Mouse (Mus musculus): ENCODE data around the gene Zic2. TPM values are rescaled to one million over a fixed set of nuclear protein-coding genes. Genes with fewer than 3 reads are reported as not detected.

The Zic2 gene
- polyA plus RNA-seq, 1 experiment from 2014 or later: not detected

GRCm38 (mm10) chr14:122509058-122509457 lies 33.8 kb downstream of the Zic2 start:
- Histone ChIP-seq H3K36me3 (ENCODE audit: insufficient read depth) (no peaks in the 10 kb centered on the region), H3K4me2 (no peak overlapping the region), H3K27me3 (ENCODE audit: insufficient read depth, low read length) (no peaks in the 10 kb centered on the region; the same call in 1 of the 2 replicates), H3K4me1 (ENCODE audit: insufficient read depth) (no peaks in the 10 kb centered on the region), H3K4me3 (ENCODE audit: low read depth, low read length) (no peak overlapping the region), H3K27ac (ENCODE audit: low read depth) (no peak overlapping the region), H3K9me3 (ENCODE audit: low read depth, low read length) (no peaks in the 10 kb centered on the region), H3K9ac (no peak overlapping the region)
- no peak for ATAC-seq (ENCODE audit: insufficient read depth)
- TF ChIP-seq CTCF (IDR thresholded peaks at IDR 0.05; ENCODE audit: low read depth): peak; percentile 48
- peak; percentile 53 for DNase-seq
- WGBS: 15% methylated on average over 2 of the region's 2 CpGs

- no peaks in the 10 kb centered on the region for H3K9me3 ChIP-seq (ENCODE audit: low read depth, low read length)
- H3K27ac ChIP-seq (ENCODE audit: low read depth): no peak overlapping the region
- 51% methylated on average over 3 of the region's 3 CpGs for WGBS
- no peak for TF ChIP-seq CTCF (IDR thresholded peaks at IDR 0.05; ENCODE audit: low read depth)
- H3K4me1 ChIP-seq (ENCODE audit: insufficient read depth): no peaks in the 10 kb centered on the region
- no peaks in the 10 kb centered on the region for H3K36me3 ChIP-seq (ENCODE audit: insufficient read depth)
- H3K4me3 ChIP-seq (ENCODE audit: low read depth, low read length): no peak overlapping the region
- no peak for ATAC-seq (ENCODE audit: insufficient read depth)
- DNase-seq: peak; percentile 6
- no peak overlapping the region for H3K9ac ChIP-seq
- no peak overlapping the region for H3K4me2 ChIP-seq
- H3K27me3 ChIP-seq (ENCODE audit: insufficient read depth, low read length): no peaks in the 10 kb centered on the region; the same call in 1 of the 2 replicates
Observed at GRCm38 (mm10) chr14:122511519-122511918, 36.3 kb downstream of the Zic2 start.

- TF ChIP-seq CTCF (IDR thresholded peaks at IDR 0.05; ENCODE audit: low read depth): no peak
- H3K27me3 ChIP-seq (ENCODE audit: insufficient read depth, low read length): no peaks in the 10 kb centered on the region; the same call in 1 of the 2 replicates
- H3K4me1 ChIP-seq (ENCODE audit: insufficient read depth): no peaks in the 10 kb centered on the region
- peak; percentile 82 for DNase-seq
- ATAC-seq (ENCODE audit: insufficient read depth): peak; percentile 88; the same call in 1 of the 2 replicates
- H3K36me3 ChIP-seq (ENCODE audit: insufficient read depth): no peaks in the 10 kb centered on the region
- H3K4me2 ChIP-seq: no peak overlapping the region
- H3K9me3 ChIP-seq (ENCODE audit: low read depth, low read length): no peaks in the 10 kb centered on the region
- no peak overlapping the region for H3K27ac ChIP-seq (ENCODE audit: low read depth)
- 26% methylated on average over 1 of the region's 1 CpGs for whole genome bisulfite sequencing
- no peak overlapping the region for H3K9ac ChIP-seq
- no peak overlapping the region for H3K4me3 ChIP-seq (ENCODE audit: low read depth, low read length)
Observed at GRCm38 (mm10) chr14:122513511-122514036, 38.3 kb downstream of the Zic2 start.

- H3K36me3 ChIP-seq (ENCODE audit: insufficient read depth): no peaks in the 10 kb centered on the region
- no peak overlapping the region for H3K4me2 ChIP-seq
- H3K27me3 ChIP-seq (ENCODE audit: insufficient read depth, low read length): no peaks in the 10 kb centered on the region
- no peaks in the 10 kb centered on the region for H3K4me1 ChIP-seq (ENCODE audit: insufficient read depth)
- TF ChIP-seq CTCF (IDR thresholded peaks at IDR 0.05; ENCODE audit: low read depth): no peak
- ATAC-seq (ENCODE audit: insufficient read depth) (no peak), DNase-seq (no peak)
- no peak overlapping the region for H3K4me3 ChIP-seq (ENCODE audit: low read depth, low read length)
- 73% methylated on average over 4 of the region's 4 CpGs for WGBS
- no peak overlapping the region for H3K9ac ChIP-seq
- no peaks in the 10 kb centered on the region for H3K9me3 ChIP-seq (ENCODE audit: low read depth, low read length)
- H3K27ac ChIP-seq (ENCODE audit: low read depth): no peak overlapping the region
Observed at GRCm38 (mm10) chr14:122528475-122528874, 53.2 kb downstream of the Zic2 start.

Other genes starting within 250 kb of the Zic2 start
- gene Gm5089, start 24.3 kb upstream of the Zic2 start, polyA plus RNA-seq (2014; fragmentation: Nextera tagmentation; extraction: Ambion mirVana): not detected in 2 replicates
- gene Zic5, start 9.8 kb upstream of the Zic2 start, polyA plus RNA-seq (2014; fragmentation: Nextera tagmentation; extraction: Ambion mirVana): not detected in 2 replicates
- not detected in 2 replicates for gene Gm10837, start 15.2 kb downstream of the Zic2 start, polyA plus RNA-seq (2014; fragmentation: Nextera tagmentation; extraction: Ambion mirVana)
- 23.0 and 23.8 TPM in 2 replicates for gene Pcca, start 58.9 kb downstream of the Zic2 start, polyA plus RNA-seq (2014; fragmentation: Nextera tagmentation; extraction: Ambion mirVana)

Data from lung, embryonic 14.5 days (tissue).